Mouse (Mus musculus) heart, embryonic 12.5 days (tissue): ENCODE measurements around the gene Ccdc12. TPM values are rescaled to one million over a fixed set of nuclear protein-coding genes. Genes with fewer than 3 reads are reported as not detected.

Source experiments
- ATAC-seq: fragments of 200-750 bp; cut with Nextera tagmentation; 2 replicates; pipeline ENCODE4 v1.8.0; 2017; ENCODE audit warnings: moderate TSS enrichment, moderate library complexity; ENCODE audit not compliant: insufficient number of reproducible peaks, low FRiP score
- H3K27ac ChIP-seq: fragments of 300-500 bp; sonication (generic); 2 replicates; pipeline ENCODE4 v1.5.1; 2016; ENCODE audit warnings: mild to moderate bottlenecking, moderate library complexity; ENCODE audit not compliant: poor library complexity, severe bottlenecking
- H3K27me3 ChIP-seq: fragments of 300-500 bp; sonication (generic); replicated peaks from 2 replicates; pipeline ENCODE4 v1.6.1; 2016; ENCODE audit warnings: mild to moderate bottlenecking, moderate library complexity
- H3K36me3 ChIP-seq: fragments of 300-500 bp; sonication (generic); 2 replicates; pipeline ENCODE4 v1.6.1; 2016; ENCODE audit warnings: mild to moderate bottlenecking, moderate library complexity
- H3K4me1 ChIP-seq: fragments of 300-500 bp; sonication (generic); replicated peaks from 2 replicates; pipeline ENCODE4 v1.6.1; 2016; ENCODE audit warnings: mild to moderate bottlenecking
- H3K4me2 ChIP-seq: fragments of 300-500 bp; sonication (generic); 2 replicates; pipeline ENCODE4 v1.6.1; 2016; ENCODE audit warnings: mild to moderate bottlenecking, moderate library complexity
- H3K4me3 ChIP-seq: fragments of 300-500 bp; sonication (generic); 2 replicates; pipeline ENCODE4 v1.5.1; 2016; ENCODE audit warnings: mild to moderate bottlenecking
- H3K9ac ChIP-seq: fragments of 300-500 bp; sonication (generic); 2 replicates; pipeline ENCODE4 v1.6.1; 2016; ENCODE audit warnings: mild to moderate bottlenecking, moderate library complexity
- H3K9me3 ChIP-seq: fragments of 300-500 bp; sonication (generic); replicated peaks from 2 replicates; pipeline ENCODE4 v1.6.1; 2016; ENCODE audit warnings: mild to moderate bottlenecking, moderate library complexity
- WGBS: fragments of 180-500 bp; shearing (Covaris S2); methylation state at CpG from one replicate; pipeline ENCODE4 v1.1.7; 2016; 5-methylcytosine and 5-hydroxymethylcytosine counted together
- polyA plus RNA-seq: library from polyadenylated mRNA; unstranded; fragments of >200 nt; fragmentation: Nextera tagmentation; extraction: Ambion mirVana; gene quantifications from 2 replicates; pipeline ENCODE4 v1.2.1, GENCODE M21; 2016

The Ccdc12 gene
- polyA plus RNA-seq, 1 experiment from 2014 or later = 123 TPM

GRCm38 (mm10) chr9:110687846-110688245 lies 31.5 kb downstream of the Ccdc12 start:
- Histone ChIP-seq H3K9ac (no peak overlapping the region), H3K27ac (no peak overlapping the region), H3K4me1 (peaks cover 44% of the 10 kb centered on the region), H3K4me2 (no peak overlapping the region), H3K36me3 (peaks cover 6% of the 10 kb centered on the region; the same call in 1 of the 2 replicates), H3K4me3 (no peak overlapping the region), H3K27me3 (no peaks in the 10 kb centered on the region), H3K9me3 (no peaks in the 10 kb centered on the region)
- ATAC-seq = no peak
- 91% methylated on average over 2 of the region's 2 CpGs for WGBS

GRCm38 (mm10) chr9:110689261-110689779 lies 33.0 kb downstream of the Ccdc12 start:
- Histone ChIP-seq H3K9me3 (no peaks in the 10 kb centered on the region), H3K4me3 (no peak overlapping the region), H3K36me3 (peaks cover 11% of the 10 kb centered on the region), H3K9ac (no peak overlapping the region), H3K27ac (no peak overlapping the region), H3K27me3 (no peaks in the 10 kb centered on the region), H3K4me2 (no peak overlapping the region), H3K4me1 (peaks cover 30% of the 10 kb centered on the region)
- ATAC-seq = no peak
- WGBS = 91% methylated on average over 8 of the region's 8 CpGs

DNA sequence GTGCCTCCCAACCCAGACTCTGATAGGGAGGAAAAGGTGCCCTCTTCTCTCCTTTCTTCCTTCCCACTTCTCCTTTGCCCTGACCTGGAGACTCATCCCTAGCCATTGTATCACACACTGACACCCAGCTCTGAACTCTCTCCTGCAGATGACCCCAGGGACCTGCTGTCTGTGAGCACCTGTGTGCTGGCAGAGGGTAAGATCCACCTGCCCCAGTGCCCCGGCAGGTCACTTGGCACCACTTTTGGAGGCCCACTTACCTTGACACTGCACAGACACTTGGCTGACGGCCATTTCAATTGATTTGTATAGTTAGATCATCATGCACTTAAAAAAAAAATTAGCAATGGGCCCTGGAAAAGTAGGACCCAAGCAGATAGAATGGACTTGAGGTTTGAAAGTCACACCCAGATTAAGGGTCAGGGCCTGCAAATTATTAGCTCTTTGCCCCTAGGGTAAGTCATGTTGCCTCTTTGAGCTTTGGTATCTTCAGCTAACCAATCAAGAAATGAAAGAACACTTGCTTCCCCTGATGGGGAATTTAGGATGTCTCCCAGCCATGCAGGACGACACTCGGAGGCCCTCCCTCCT lies 39.0 kb downstream of the Ccdc12 start:
- no peaks in the 10 kb centered on the region for H3K27me3 ChIP-seq
- H3K27ac ChIP-seq = no peak overlapping the region
- H3K4me1 ChIP-seq = peaks cover 19% of the 10 kb centered on the region
- 0 out of 2 replicates have a peak overlapping the region, but pooled peaks have one; percentile 16 for H3K9ac ChIP-seq
- no peaks in the 10 kb centered on the region for H3K9me3 ChIP-seq
- no peak overlapping the region for H3K4me2 ChIP-seq
- 76% methylated on average over 4 of the region's 4 CpGs for WGBS
- peaks cover 18% of the 10 kb centered on the region for H3K36me3 ChIP-seq
- H3K4me3 ChIP-seq = no peak overlapping the region
- ATAC-seq = no peak

GRCm38 (mm10) chr9:110696427-110696826 lies 40.1 kb downstream of the Ccdc12 start:
- H3K4me2 ChIP-seq = no peak overlapping the region
- ATAC-seq = no peak
- no peak overlapping the region for H3K9ac ChIP-seq
- H3K27ac ChIP-seq = no peak overlapping the region
- no peaks in the 10 kb centered on the region for H3K9me3 ChIP-seq
- WGBS = 91% methylated on average over 5 of the region's 5 CpGs
- peaks cover 19% of the 10 kb centered on the region for H3K4me1 ChIP-seq
- no peak overlapping the region for H3K4me3 ChIP-seq
- H3K27me3 ChIP-seq = no peaks in the 10 kb centered on the region
- H3K36me3 ChIP-seq = peaks cover 24% of the 10 kb centered on the region

DNA sequence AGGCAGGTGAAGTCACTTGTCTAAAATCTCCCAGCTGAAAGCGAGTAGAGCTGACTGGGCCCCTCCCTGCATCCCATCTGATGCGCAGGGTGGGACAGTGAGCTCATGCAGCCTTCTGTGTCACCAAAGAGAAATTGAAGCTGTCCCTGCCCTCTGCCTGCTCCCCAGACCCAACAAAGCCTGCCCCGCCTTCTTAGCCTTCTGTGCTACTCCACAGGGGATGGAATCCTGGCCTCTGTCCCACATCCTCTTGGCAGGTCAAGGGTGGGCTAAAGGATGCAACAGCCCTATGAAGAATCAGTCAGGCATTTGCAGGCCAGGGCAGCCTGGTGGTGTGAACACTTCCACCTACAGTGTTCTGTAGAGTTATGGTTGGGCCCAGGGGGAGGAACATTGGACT lies 41.2 kb downstream of the Ccdc12 start:
- Histone ChIP-seq H3K36me3 (peaks cover 27% of the 10 kb centered on the region), H3K27ac (no peak overlapping the region), H3K27me3 (no peaks in the 10 kb centered on the region), H3K4me3 (no peak overlapping the region), H3K4me2 (no peak overlapping the region), H3K4me1 (peaks cover 20% of the 10 kb centered on the region), H3K9me3 (no peaks in the 10 kb centered on the region), H3K9ac (no peak overlapping the region)
- no peak for ATAC-seq
- WGBS = 73% methylated on average over 3 of the region's 3 CpGs

- H3K4me2 ChIP-seq = no peak overlapping the region
- H3K4me1 ChIP-seq = peaks cover 29% of the 10 kb centered on the region
- H3K9me3 ChIP-seq = no peaks in the 10 kb centered on the region
- no peaks in the 10 kb centered on the region for H3K27me3 ChIP-seq
- H3K9ac ChIP-seq = no peak overlapping the region
- peaks cover 16% of the 10 kb centered on the region for H3K36me3 ChIP-seq
- H3K4me3 ChIP-seq = no peak overlapping the region
- no peak overlapping the region for H3K27ac ChIP-seq
- no peak for ATAC-seq
- WGBS = 73% methylated on average over 3 of the region's 3 CpGs
Observed at GRCm38 (mm10) chr9:110699574-110699973, 43.3 kb downstream of the Ccdc12 start.

GRCm38 (mm10) chr9:110701114-110702032 lies 45.1 kb downstream of the Ccdc12 start:
- Histone ChIP-seq H3K36me3 (peaks cover 20% of the 10 kb centered on the region; the same call in 1 of the 2 replicates), H3K9me3 (no peaks in the 10 kb centered on the region), H3K4me3 (no peak overlapping the region), H3K9ac (no peak overlapping the region), H3K4me1 (peaks cover 17% of the 10 kb centered on the region), H3K27ac (no peak overlapping the region), H3K27me3 (no peaks in the 10 kb centered on the region), H3K4me2 (no peak overlapping the region)
- 84% methylated on average over 11 of the region's 12 CpGs for WGBS
- ATAC-seq = no peak

DNA sequence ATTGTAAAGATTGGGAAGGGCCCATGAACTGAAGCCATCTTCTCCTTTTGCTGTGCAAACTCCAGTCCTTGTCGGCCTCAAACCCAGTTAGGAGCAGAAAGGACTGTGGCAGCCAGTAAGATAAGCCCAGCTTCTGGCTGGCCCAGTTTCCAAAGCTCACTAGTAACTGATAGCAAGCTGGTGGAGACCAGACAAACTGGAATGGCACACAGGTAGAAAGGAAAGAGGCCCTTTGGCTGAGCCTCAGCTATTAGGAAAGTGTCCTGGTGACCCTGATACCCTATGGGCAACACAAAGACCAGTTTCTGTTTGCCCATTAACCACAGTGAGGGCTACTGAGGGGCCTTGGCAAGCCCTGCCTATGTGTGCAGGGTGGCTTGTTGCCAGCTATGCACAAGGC lies 46.5 kb downstream of the Ccdc12 start:
- H3K4me3 ChIP-seq = no peak overlapping the region
- peaks cover 10% of the 10 kb centered on the region for H3K4me1 ChIP-seq
- H3K36me3 ChIP-seq = peaks cover 22% of the 10 kb centered on the region
- no peak for ATAC-seq
- H3K4me2 ChIP-seq = no peak overlapping the region
- 37% methylated on average over 1 of the region's 1 CpGs for WGBS
- no peak overlapping the region for H3K27ac ChIP-seq
- no peaks in the 10 kb centered on the region for H3K27me3 ChIP-seq
- no peaks in the 10 kb centered on the region for H3K9me3 ChIP-seq
- no peak overlapping the region for H3K9ac ChIP-seq

- no peaks in the 10 kb centered on the region for H3K9me3 ChIP-seq
- no peak overlapping the region for H3K4me2 ChIP-seq
- H3K9ac ChIP-seq = no peak overlapping the region
- peaks cover 27% of the 10 kb centered on the region for H3K36me3 ChIP-seq
- ATAC-seq = no peak
- H3K4me1 ChIP-seq = peaks cover 10% of the 10 kb centered on the region
- H3K27me3 ChIP-seq = no peaks in the 10 kb centered on the region
- H3K27ac ChIP-seq = no peak overlapping the region
- WGBS = 94% methylated on average over 6 of the region's 6 CpGs
- no peak overlapping the region for H3K4me3 ChIP-seq
Observed at GRCm38 (mm10) chr9:110703951-110704350, 47.6 kb downstream of the Ccdc12 start.

DNA sequence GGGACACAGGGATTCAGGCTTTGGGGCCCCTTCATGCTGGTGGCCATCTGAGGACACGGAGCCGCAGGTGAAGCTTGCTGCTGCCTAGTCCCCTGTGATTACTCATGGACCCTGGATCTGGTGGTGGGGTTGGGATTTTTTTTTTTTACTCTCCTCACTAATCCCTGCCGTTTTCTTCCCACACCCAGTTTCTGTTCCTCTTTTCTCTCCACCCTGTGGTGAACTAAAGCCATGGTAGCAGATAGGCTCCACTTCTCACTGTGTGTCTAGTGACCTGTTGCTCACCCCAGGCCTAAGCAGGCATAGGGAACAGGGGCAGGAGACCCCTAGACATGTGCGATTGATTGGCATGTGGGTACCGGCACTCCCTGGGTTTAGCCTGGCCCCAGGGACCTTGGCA lies 50.5 kb downstream of the Ccdc12 start:
- no peak overlapping the region for H3K9ac ChIP-seq
- H3K9me3 ChIP-seq = no peaks in the 10 kb centered on the region
- WGBS = 89% methylated on average over 5 of the region's 5 CpGs
- H3K4me2 ChIP-seq = no peak overlapping the region
- no peak for ATAC-seq
- H3K4me1 ChIP-seq = peaks cover 22% of the 10 kb centered on the region
- H3K27ac ChIP-seq = no peak overlapping the region
- H3K36me3 ChIP-seq = peaks cover 24% of the 10 kb centered on the region
- no peaks in the 10 kb centered on the region for H3K27me3 ChIP-seq
- no peak overlapping the region for H3K4me3 ChIP-seq

DNA sequence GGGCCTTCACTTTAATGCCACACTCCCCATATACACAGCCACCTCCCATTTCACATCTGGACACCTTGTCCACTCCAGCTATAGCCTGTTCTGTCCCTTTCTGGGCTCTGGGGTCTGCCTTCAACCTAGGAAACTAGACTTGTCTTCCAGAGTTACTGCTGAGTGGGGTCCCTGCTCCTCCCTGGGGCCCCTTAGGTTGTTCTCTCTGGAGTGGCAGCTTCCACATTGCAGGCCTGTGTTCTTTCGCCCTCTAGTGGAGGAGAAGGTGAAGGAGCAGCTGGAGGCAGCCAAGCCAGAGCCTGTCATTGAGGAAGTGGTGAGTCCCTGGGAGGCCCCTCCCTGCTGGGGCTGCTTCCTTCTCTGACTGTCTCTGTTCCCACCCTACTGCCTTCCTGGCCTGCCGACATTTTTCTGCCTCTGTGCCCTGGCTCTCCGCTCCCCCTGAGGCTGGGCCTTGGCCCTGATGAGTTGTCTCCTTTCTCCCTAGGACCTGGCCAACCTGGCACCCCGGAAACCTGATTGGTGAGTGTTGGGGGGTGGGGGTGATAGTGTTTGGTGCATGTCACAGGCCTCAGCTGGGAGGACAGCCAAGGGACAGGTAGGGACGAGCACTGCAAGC lies 53.4 kb downstream of the Ccdc12 start:
- Histone ChIP-seq H3K27ac (no peak overlapping the region), H3K4me1 (peaks cover 12% of the 10 kb centered on the region), H3K9me3 (no peaks in the 10 kb centered on the region), H3K9ac (peak overlapping the region; percentile 61), H3K4me2 (peak overlapping the region; percentile 56), H3K36me3 (peaks cover 44% of the 10 kb centered on the region), H3K4me3 (peak overlapping the region; percentile 36), H3K27me3 (no peaks in the 10 kb centered on the region)
- 28% methylated on average over 5 of the region's 5 CpGs for WGBS
- peak; percentile 75 for ATAC-seq
